19 mouse cellular contexts compared by ENCODE assay signal in the genomic region with DNA sequence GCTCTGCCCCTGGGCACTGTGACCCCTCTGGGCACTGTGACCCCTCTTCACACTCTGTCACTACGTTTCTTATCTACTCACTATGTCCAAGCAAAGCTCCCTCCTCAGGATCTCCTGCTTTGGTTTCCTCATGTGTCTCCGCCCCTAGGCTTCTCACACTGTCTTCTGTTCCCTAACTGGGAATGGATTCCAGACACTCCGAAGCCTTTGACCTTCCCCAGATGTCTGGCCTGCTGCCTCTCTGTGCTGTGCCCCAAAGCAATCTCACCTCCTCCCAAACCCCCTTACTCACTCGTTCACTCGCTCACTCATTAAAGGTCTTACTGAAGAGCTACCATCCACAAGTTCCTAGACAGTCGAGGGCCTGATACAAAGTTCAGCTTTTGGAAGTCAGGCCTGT. TPM values are rescaled to one million over a fixed set of nuclear protein-coding genes. Genes with fewer than 3 reads are reported as not detected.
DNase-seq lines count a peak whose midpoint lies in the region; ATAC-seq and TF ChIP-seq lines count a peak whose summit lies in the region.
"Had no signal": no experiment of that assay in that cellular context is flagged by ENCODE, and none has a peak within 500 bp of the region (broad histone marks: within the 10 kb centered on the region; RNA-seq: fewer than 3 reads in every experiment).

No protein-coding gene starts in this region.

- no peak for ATAC-seq in heart, embryonic 11.5 days (replicated peaks; ENCODE audit: insufficient number of reproducible peaks, low FRiP score, low TSS enrichment)
- ATAC-seq in intestine, embryonic 15.5 days = peak; percentile 15; the same call in 1 of the 2 replicates
- ATAC-seq in intestine, postnatal 0 days = no peak
- ATAC-seq in limb, embryonic 12.5 days (ENCODE audit: insufficient number of reproducible peaks, insufficient read depth, low FRiP score, low TSS enrichment, low read depth) = no peak
- ATAC-seq: forebrain, embryonic 15.5 days; Patski had no signal

- 34% methylated on average over 6 of the region's 6 CpGs for WGBS in heart, embryonic 11.5 days (ENCODE audit: insufficient replicate concordance)
- 49% methylated on average over 6 of the region's 6 CpGs for WGBS in intestine, embryonic 15.5 days
- WGBS in intestine, postnatal 0 days = 61% methylated on average over 6 of the region's 6 CpGs
- WGBS in limb, embryonic 12.5 days = 29% methylated on average over 6 of the region's 6 CpGs

- peaks cover 26% of the 10 kb centered on the region for H3K4me1 ChIP-seq in heart, embryonic 11.5 days (ENCODE audit: control insufficient read depth, insufficient read depth, low read length)
- H3K4me1 ChIP-seq in intestine, embryonic 15.5 days (replicated peaks) = peaks cover 14% of the 10 kb centered on the region
- H3K4me1 ChIP-seq in intestine, postnatal 0 days (replicated peaks; ENCODE audit: control insufficient read depth, insufficient read depth, low read length) = 0 out of 2 replicates have a peak, but pooled peaks cover 5% of the 10 kb centered on the region
- peaks cover 25% of the 10 kb centered on the region for H3K4me1 ChIP-seq in limb, embryonic 12.5 days (replicated peaks)
- H3K4me1 ChIP-seq: forebrain, embryonic 15.5 days had no signal

- H3K27ac ChIP-seq in heart, embryonic 11.5 days (ENCODE audit: low read depth, low read length) = peak overlapping the region; percentile 46; the same call in 1 of the 2 replicates
- no peak overlapping the region for H3K27ac ChIP-seq in intestine, embryonic 15.5 days
- no peak overlapping the region for H3K27ac ChIP-seq in intestine, postnatal 0 days (ENCODE audit: low read depth, low read length)
- peak overlapping the region; percentile 66; the same call in 1 of the 2 replicates for H3K27ac ChIP-seq in limb, embryonic 12.5 days
- H3K27ac ChIP-seq: forebrain, embryonic 15.5 days; heart, adult 2 months had no signal

- H3K9me3 ChIP-seq in heart, embryonic 11.5 days (replicated peaks; ENCODE audit: control insufficient read depth, low read length) = no peaks in the 10 kb centered on the region
- no peaks in the 10 kb centered on the region for H3K9me3 ChIP-seq in intestine, embryonic 15.5 days
- no peaks in the 10 kb centered on the region for H3K9me3 ChIP-seq in intestine, postnatal 0 days (ENCODE audit: control insufficient read depth)
- no peaks in the 10 kb centered on the region for H3K9me3 ChIP-seq in limb, embryonic 12.5 days
- H3K9me3 ChIP-seq: forebrain, embryonic 15.5 days; midbrain, embryonic 12.5 days had no signal

- no peak for TF ChIP-seq CTCF in intestine, postnatal 0 days (IDR thresholded peaks at IDR 0.05; ENCODE audit: low read depth)

- intact Hi-C loops in heart, postnatal 14 days (cut with DNase I) = no loop called here

- no peak overlapping the region for H3K9ac ChIP-seq in heart, embryonic 11.5 days (ENCODE audit: low read depth, low read length)
- H3K9ac ChIP-seq in intestine, embryonic 15.5 days = no peak overlapping the region
- no peak overlapping the region for H3K9ac ChIP-seq in intestine, postnatal 0 days (ENCODE audit: low read depth, low read length)
- H3K9ac ChIP-seq in limb, embryonic 12.5 days (replicated peaks) = no peak overlapping the region
- H3K9ac ChIP-seq: forebrain, embryonic 15.5 days; midbrain, embryonic 12.5 days had no signal

- no peak for DNase-seq in heart, postnatal 14 days
- DNase-seq in embryo, embryonic 10.5 days (ENCODE audit: low spot score) = peak; percentile 65
- no peak for DNase-seq in adrenal gland, postnatal 36 days
- no peak for DNase-seq in adrenal gland, adult 18-20 months (ENCODE audit: low spot score in 2 of 2)
- DNase-seq: cerebellum, adult 11 months; cerebellum, postnatal 25 days; heart, adult 2 months; kidney, postnatal 10 days; layer of hippocampus, adult 9-11 months; liver; lung, adult 18-20 months; lung, postnatal 36 days had no signal

- no peak overlapping the region for H3K4me2 ChIP-seq in heart, embryonic 11.5 days
- H3K4me2 ChIP-seq in intestine, embryonic 15.5 days (replicated peaks) = no peak overlapping the region
- no peak overlapping the region for H3K4me2 ChIP-seq in intestine, postnatal 0 days (replicated peaks; ENCODE audit: low read depth)
- H3K4me2 ChIP-seq in limb, embryonic 12.5 days = no peak overlapping the region
- H3K4me2 ChIP-seq: forebrain, embryonic 15.5 days; midbrain, embryonic 12.5 days had no signal

- H3K36me3 ChIP-seq in heart, embryonic 11.5 days (ENCODE audit: control insufficient read depth, insufficient read depth, low read length) = no peaks in the 10 kb centered on the region
- H3K36me3 ChIP-seq in intestine, embryonic 15.5 days = no peaks in the 10 kb centered on the region
- H3K36me3 ChIP-seq in intestine, postnatal 0 days (ENCODE audit: control insufficient read depth, insufficient read depth) = no peaks in the 10 kb centered on the region
- H3K36me3 ChIP-seq in limb, embryonic 12.5 days = no peaks in the 10 kb centered on the region
- H3K36me3 ChIP-seq: forebrain, embryonic 15.5 days; midbrain, embryonic 12.5 days had no signal

- no peak overlapping the region for H3K4me3 ChIP-seq in heart, embryonic 11.5 days (ENCODE audit: low read depth, low read length)
- no peak overlapping the region for H3K4me3 ChIP-seq in intestine, embryonic 15.5 days (replicated peaks)
- H3K4me3 ChIP-seq in intestine, postnatal 0 days (ENCODE audit: low read depth, low read length) = no peak overlapping the region
- H3K4me3 ChIP-seq in limb, embryonic 12.5 days (replicated peaks) = no peak overlapping the region
- H3K4me3 ChIP-seq: forebrain, embryonic 15.5 days; heart, adult 2 months; midbrain, embryonic 12.5 days had no signal

- no peaks in the 10 kb centered on the region for H3K27me3 ChIP-seq in heart, embryonic 11.5 days (ENCODE audit: control insufficient read depth, insufficient read depth, low read length)
- H3K27me3 ChIP-seq in intestine, embryonic 15.5 days (replicated peaks) = no peaks in the 10 kb centered on the region
- no peaks in the 10 kb centered on the region for H3K27me3 ChIP-seq in intestine, postnatal 0 days (replicated peaks; ENCODE audit: control insufficient read depth, insufficient read depth, low read length)
- H3K27me3 ChIP-seq in limb, embryonic 12.5 days = no peaks in the 10 kb centered on the region
- H3K27me3 ChIP-seq: forebrain, embryonic 15.5 days; midbrain, embryonic 12.5 days had no signal

RNA-seq across cellular contexts. Expression of gene Vps8, which starts 16.8 kb away (rescaled TPM):
- polyA plus RNA-seq in heart, embryonic 11.5 days (2014; fragmentation: Nextera tagmentation; extraction: Ambion mirVana) = 22.5 and 26.7 TPM in 2 replicates
- total RNA-seq in heart, postnatal 14 days (2021) = 10 to 100 TPM; 17.5 to 18.9 TPM
- polyA plus RNA-seq in intestine, embryonic 15.5 days (2015; fragmentation: Nextera tagmentation; extraction: Ambion mirVana) = 13.9 and 18.4 TPM in 2 replicates
- polyA plus RNA-seq in intestine, postnatal 0 days (2015; fragmentation: Nextera tagmentation; extraction: Ambion mirVana) = 6.6 and 9.5 TPM in 2 replicates
- polyA plus RNA-seq in limb, embryonic 12.5 days (2016; fragmentation: Nextera tagmentation; extraction: Ambion mirVana) = 15.9 and 16.3 TPM in 2 replicates
- total RNA-seq in adrenal gland, postnatal 36 days (2021) = 10 to 100 TPM; 23.6 to 24.4 TPM
- total RNA-seq in adrenal gland, adult 18-20 months (2021) = 10 to 100 TPM; 19.2 to 19.5 TPM

Comparison
In these comparisons a context has a peak if more than half of its experiments do, and no peak if none do; other contexts are left out.
1. H3K27ac ChIP-seq: peak in heart, embryonic 11.5 days (single experiment) and limb, embryonic 12.5 days (single experiment); none in intestine, embryonic 15.5 days (single experiment) and intestine, postnatal 0 days (single experiment).